Mouse (Mus musculus) midbrain, embryonic 16.5 days (tissue): ENCODE data around the gene Tbc1d20. TPM values are rescaled to one million over a fixed set of nuclear protein-coding genes. Genes with fewer than 3 reads are reported as not detected.
A peak's percentile ranks its signal among the peaks of the same experiment; 100 is the strongest.

Source experiments
- ATAC-seq: fragments of 200-750 bp; cut with Nextera tagmentation; 2 replicates; pipeline ENCODE4 v1.8.0; 2017; ENCODE audit warnings: moderate TSS enrichment
- H3K27ac ChIP-seq: fragments of 300-500 bp; sonication (generic); 2 replicates; pipeline ENCODE4 v1.5.1; 2014; ENCODE audit warnings: mild to moderate bottlenecking, low read length, mixed read lengths
- H3K27me3 ChIP-seq: fragments of 300-500 bp; sonication (generic); 2 replicates; pipeline ENCODE4 v1.6.1; 2014; ENCODE audit warnings: low read depth, low read length, mixed read lengths; ENCODE audit not compliant: control insufficient read depth, insufficient read depth
- H3K36me3 ChIP-seq: fragments of 300-500 bp; sonication (generic); 2 replicates; pipeline ENCODE4 v1.6.1; 2014; ENCODE audit warnings: mild to moderate bottlenecking, low read length, moderate library complexity, mixed read lengths; ENCODE audit not compliant: control insufficient read depth, insufficient read depth
- H3K4me1 ChIP-seq: fragments of 300-500 bp; sonication (generic); 2 replicates; pipeline ENCODE4 v1.6.1; 2014; ENCODE audit warnings: mild to moderate bottlenecking, low read length, mixed read lengths; ENCODE audit not compliant: control insufficient read depth, insufficient read depth
- H3K4me2 ChIP-seq: fragments of 300-500 bp; sonication (generic); 2 replicates; pipeline ENCODE4 v1.6.1; 2014; ENCODE audit warnings: mild to moderate bottlenecking, low read length, mixed read lengths
- H3K4me3 ChIP-seq: fragments of 300-500 bp; sonication (generic); 2 replicates; pipeline ENCODE4 v1.5.1; 2014; ENCODE audit warnings: low read depth, mild to moderate bottlenecking, low read length, moderate library complexity, mixed read lengths
- H3K9ac ChIP-seq: fragments of 300-500 bp; sonication (generic); 2 replicates; pipeline ENCODE4 v1.6.1; 2014; ENCODE audit warnings: low read depth, low read length, mixed read lengths
- H3K9me3 ChIP-seq: fragments of 300-500 bp; sonication (generic); replicated peaks from 2 replicates; pipeline ENCODE4 v1.6.1; 2014; ENCODE audit warnings: mild to moderate bottlenecking, low read length, mixed read lengths; ENCODE audit not compliant: control insufficient read depth, poor library complexity, severe bottlenecking
- WGBS: fragments of 180-500 bp; shearing (Covaris S2); extraction: QIAGEN DNeasy Blood & Tissue Kit; methylation state at CpG from one replicate; pipeline ENCODE4 v1.1.7; 2014; 5-methylcytosine and 5-hydroxymethylcytosine counted together
- polyA plus RNA-seq: library from polyadenylated mRNA; unstranded; fragments of >200 nt; fragmentation: Nextera tagmentation; extraction: Ambion mirVana; gene quantifications from 2 replicates; pipeline ENCODE4 v1.2.1, GENCODE M21; 2015

Gene Tbc1d20
- polyA plus RNA-seq, 1 experiment from 2014 or later: 34.2 TPM

- Histone ChIP-seq H3K4me2 (peak within 1 kb of the TSS; percentile 84), H3K4me1 (peaks cover 18% of the 10 kb centered on the region), H3K4me3 (peak within 1 kb of the TSS; percentile 65), H3K9me3 (no peaks in the 10 kb centered on the region), H3K27ac (peak within 1 kb of the TSS; percentile 85), H3K36me3 (peaks cover 2% of the 10 kb centered on the region; the same call in 1 of the 2 replicates), H3K9ac (peak within 1 kb of the TSS; percentile 74), H3K27me3 (no peaks in the 10 kb centered on the region)
- WGBS: under 1% methylated on average over 45 of the region's 54 CpGs
- ATAC-seq: peak; percentile 95
Observed at GRCm38 (mm10) chr2:152332101-152332825, 38.6 kb downstream of the Tbc1d20 start, which contains the start of gene Rbck1. TSS of gene Rbck1 (minus strand) at chr2:152332653.

GRCm38 (mm10) chr2:152333345-152334006, 39.8 kb downstream of the Tbc1d20 start:
- H3K4me3 ChIP-seq: no peak overlapping the region
- WGBS: 83% methylated on average over 4 of the region's 4 CpGs
- no peak overlapping the region for H3K9ac ChIP-seq
- peaks cover 2% of the 10 kb centered on the region; the same call in 1 of the 2 replicates for H3K36me3 ChIP-seq
- no peaks in the 10 kb centered on the region for H3K27me3 ChIP-seq
- no peak overlapping the region for H3K4me2 ChIP-seq
- no peaks in the 10 kb centered on the region for H3K9me3 ChIP-seq
- H3K4me1 ChIP-seq: peaks cover 18% of the 10 kb centered on the region
- no peak overlapping the region for H3K27ac ChIP-seq
- no peak for ATAC-seq

DNA sequence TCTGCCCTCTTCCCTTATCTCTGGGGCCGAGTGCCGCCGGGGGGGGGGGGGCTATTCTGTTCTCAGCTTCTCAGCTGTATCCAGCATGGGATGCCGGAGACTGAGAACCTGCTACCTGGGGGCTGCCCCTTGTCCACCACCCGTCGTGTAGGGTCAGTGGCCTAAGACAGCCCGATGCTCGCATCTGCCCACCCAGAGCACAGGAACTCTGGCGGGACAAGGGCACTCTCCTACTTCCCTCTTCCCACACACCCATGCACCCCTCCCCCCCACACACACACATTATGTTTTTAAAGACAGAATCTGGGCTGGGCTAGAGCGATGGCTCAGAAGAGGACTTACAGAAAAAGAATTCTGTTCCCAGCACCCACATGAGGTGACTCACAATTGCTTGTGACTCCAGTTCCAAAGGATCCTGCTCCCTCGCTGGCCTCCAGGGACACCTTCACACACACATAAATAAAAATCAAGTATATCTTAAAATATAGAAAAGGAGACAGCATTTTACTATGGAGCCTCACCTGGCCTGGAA, 41.7 kb downstream of the Tbc1d20 start:
- H3K27me3 ChIP-seq: no peaks in the 10 kb centered on the region
- WGBS: 42% methylated on average over 11 of the region's 11 CpGs
- H3K4me3 ChIP-seq: no peak overlapping the region
- no peak for ATAC-seq
- H3K9me3 ChIP-seq: no peaks in the 10 kb centered on the region
- no peak overlapping the region for H3K27ac ChIP-seq
- H3K4me1 ChIP-seq: peaks cover 13% of the 10 kb centered on the region
- H3K36me3 ChIP-seq: no peaks in the 10 kb centered on the region
- H3K4me2 ChIP-seq: no peak overlapping the region
- H3K9ac ChIP-seq: no peak overlapping the region

DNA sequence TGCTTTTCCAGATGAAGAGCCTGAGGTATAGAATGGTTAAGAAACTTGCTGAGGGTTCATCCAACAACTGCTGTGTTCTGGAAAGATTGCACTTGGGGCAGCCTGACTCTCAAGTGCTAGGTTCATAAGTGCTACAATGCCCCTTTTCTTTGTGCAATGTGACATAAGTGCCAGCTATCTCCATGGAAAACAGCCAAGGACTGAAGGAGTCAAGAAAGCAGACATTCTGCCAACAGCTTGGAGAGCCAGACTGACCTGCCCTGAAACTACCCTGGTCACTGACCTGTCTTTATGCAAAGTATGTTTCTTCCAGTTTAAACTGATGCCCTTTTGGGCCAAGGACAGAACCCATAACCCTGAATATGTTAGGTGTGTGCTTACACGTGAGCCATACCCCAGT, 43.2 kb downstream of the Tbc1d20 start:
- H3K4me2 ChIP-seq: no peak overlapping the region

DNA sequence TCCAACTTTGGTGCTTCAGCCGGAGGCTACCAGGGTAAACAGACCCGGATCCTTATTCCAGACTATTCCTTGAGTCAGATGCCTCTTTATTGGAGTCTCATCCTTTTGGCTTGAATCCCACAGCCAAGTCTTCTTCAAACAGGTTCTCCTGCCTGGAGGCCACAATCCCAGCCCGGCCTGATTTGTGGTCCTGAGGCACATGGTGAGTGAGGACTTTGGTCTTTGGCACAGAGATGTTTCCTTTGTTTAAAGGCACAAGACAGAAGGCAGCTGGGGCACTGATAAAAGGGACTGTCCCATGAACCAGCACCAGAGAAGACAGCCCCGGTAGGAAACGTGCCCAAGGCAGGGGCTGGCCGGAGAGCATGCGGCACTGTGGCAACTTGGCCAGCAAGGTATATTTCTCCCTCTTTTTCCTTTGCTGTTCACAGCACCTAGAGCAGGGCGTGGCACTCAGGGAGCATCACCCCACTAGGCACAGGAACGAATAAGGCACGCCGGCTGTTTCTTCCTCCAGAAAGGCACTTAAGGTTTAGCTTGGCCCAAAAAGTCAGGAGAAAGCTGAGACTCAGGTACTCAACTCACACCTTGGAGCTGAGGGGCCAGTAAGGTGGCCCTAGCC, 44.1 kb downstream of the Tbc1d20 start:
- 87% methylated on average over 11 of the region's 11 CpGs for WGBS
- Histone ChIP-seq H3K9me3 (no peaks in the 10 kb centered on the region), H3K27me3 (no peaks in the 10 kb centered on the region), H3K9ac (no peak overlapping the region), H3K4me1 (no peaks in the 10 kb centered on the region), H3K4me3 (no peak overlapping the region), H3K4me2 (no peak overlapping the region), H3K36me3 (no peaks in the 10 kb centered on the region), H3K27ac (no peak overlapping the region)
- no peak for ATAC-seq

More for the DNA sequence above, 43.2 kb downstream of the Tbc1d20 start:
- Histone ChIP-seq H3K36me3 (no peaks in the 10 kb centered on the region), H3K27ac (no peak overlapping the region), H3K27me3 (no peaks in the 10 kb centered on the region), H3K4me3 (no peak overlapping the region), H3K9ac (no peak overlapping the region), H3K4me1 (no peaks in the 10 kb centered on the region), H3K9me3 (no peaks in the 10 kb centered on the region)
- no peak for ATAC-seq
- WGBS: 66% methylated on average over 1 of the region's 1 CpGs

- Histone ChIP-seq H3K9me3 (no peaks in the 10 kb centered on the region), H3K27me3 (no peaks in the 10 kb centered on the region), H3K27ac (no peak overlapping the region), H3K4me2 (no peak overlapping the region), H3K9ac (no peak overlapping the region), H3K4me1 (no peaks in the 10 kb centered on the region), H3K4me3 (no peak overlapping the region), H3K36me3 (no peaks in the 10 kb centered on the region)
- ATAC-seq: no peak
- WGBS: 80% methylated on average over 13 of the region's 13 CpGs
Observed at GRCm38 (mm10) chr2:152338319-152338718, 44.7 kb downstream of the Tbc1d20 start.

GRCm38 (mm10) chr2:152339631-152340179, 46.1 kb downstream of the Tbc1d20 start:
- Histone ChIP-seq H3K9me3 (no peaks in the 10 kb centered on the region), H3K4me1 (no peaks in the 10 kb centered on the region), H3K9ac (no peak overlapping the region), H3K4me2 (no peak overlapping the region), H3K36me3 (no peaks in the 10 kb centered on the region), H3K27ac (no peak overlapping the region), H3K27me3 (no peaks in the 10 kb centered on the region), H3K4me3 (no peak overlapping the region)
- 89% methylated on average over 22 of the region's 22 CpGs for WGBS
- ATAC-seq: no peak

DNA sequence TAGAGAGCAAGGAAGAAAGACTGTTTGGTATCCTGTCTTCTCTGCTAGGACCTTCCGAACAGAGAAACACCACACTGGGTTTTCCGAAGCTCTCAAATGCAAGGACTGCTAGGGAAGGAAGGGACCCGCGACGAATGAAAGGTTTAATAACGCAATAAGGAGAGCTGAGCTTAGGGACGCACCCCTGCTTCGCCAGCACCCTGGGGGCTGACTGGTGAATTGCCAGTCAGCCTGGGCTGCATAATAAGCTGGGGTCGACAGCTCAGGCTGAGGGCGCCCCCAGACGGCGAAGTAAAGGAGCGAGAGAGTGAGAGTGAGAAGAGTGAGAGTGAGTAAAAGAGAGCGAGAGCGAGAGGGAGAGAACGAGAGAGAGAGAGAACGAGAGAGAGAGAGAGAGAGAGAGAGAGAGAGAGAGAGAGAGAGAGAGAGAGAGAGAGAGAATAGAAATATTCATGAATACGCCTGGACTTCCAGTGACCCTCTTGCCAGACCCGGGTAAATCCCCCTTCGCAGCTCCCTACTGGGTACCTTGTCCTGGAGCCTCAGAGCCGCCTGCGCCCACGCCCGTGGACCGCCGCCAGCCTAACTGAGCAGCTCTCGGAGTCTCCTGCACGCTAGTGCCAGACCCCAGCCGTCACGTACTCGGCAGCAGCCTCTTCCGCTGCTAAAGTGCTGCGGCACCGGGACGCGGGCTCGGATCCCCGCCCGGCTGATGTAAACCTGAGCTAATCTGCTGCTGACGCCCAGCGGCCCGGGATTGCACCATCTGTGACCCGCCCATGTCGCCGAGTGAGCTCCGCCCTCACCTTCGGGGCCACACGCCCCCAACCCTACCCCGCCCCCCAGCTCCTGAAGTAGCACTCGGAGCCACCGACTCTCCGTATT, 49.9 kb downstream of the Tbc1d20 start, which contains the start of gene Trib3:
Gene Trib3, minus strand, starts transcription at position 704 of the 885 bp plus-strand sequence.
- under 1% methylated on average over 47 of the region's 52 CpGs for WGBS
- no peaks in the 10 kb centered on the region for H3K36me3 ChIP-seq
- H3K4me2 ChIP-seq: peak within 1 kb of the TSS; percentile 70
- H3K4me3 ChIP-seq: peak within 1 kb of the TSS; percentile 52
- H3K27me3 ChIP-seq: no peaks in the 10 kb centered on the region
- H3K9ac ChIP-seq: peak within 1 kb of the TSS; percentile 65
- peak; percentile 85 for ATAC-seq
- H3K4me1 ChIP-seq: no peaks in the 10 kb centered on the region
- H3K9me3 ChIP-seq: no peaks in the 10 kb centered on the region
- peak within 1 kb of the TSS; percentile 51 for H3K27ac ChIP-seq
